Comparison of ENCODE assay signal across 16 mouse cellular contexts in genomic region chr5:35690485-35691165, GRCm38 (mm10). TPM values are rescaled to one million over a fixed set of nuclear protein-coding genes. Genes with fewer than 3 reads are reported as not detected.
A peak's percentile ranks its signal among the peaks of the same experiment; 100 is the strongest.
DNase-seq lines count a peak whose midpoint lies in the region; ATAC-seq and TF ChIP-seq lines count a peak whose summit lies in the region.
"Had no signal": no experiment of that assay in that cellular context is flagged by ENCODE, and none has a peak within 500 bp of the region (broad histone marks: within the 10 kb centered on the region; RNA-seq: fewer than 3 reads in every experiment).

No protein-coding gene starts in this region.

- intact Hi-C loops in gastrocnemius, postnatal 36 days (cut with DNase I): no loop called here

- no peak overlapping the region for H3K4me3 ChIP-seq in intestine, embryonic 15.5 days (replicated peaks)
- H3K4me3 ChIP-seq in intestine, postnatal 0 days (ENCODE audit: low read depth, low read length): no peak overlapping the region
- H3K4me3 ChIP-seq: erythroblast, embryonic 14.5 days; kidney, embryonic 15.5 days; left cerebral cortex, adult 2 months had no signal

- no peak overlapping the region for H3K9ac ChIP-seq in intestine, embryonic 15.5 days
- no peak overlapping the region for H3K9ac ChIP-seq in intestine, postnatal 0 days (ENCODE audit: low read depth, low read length)
- H3K9ac ChIP-seq: kidney, embryonic 15.5 days had no signal

- no peak for TF ChIP-seq CTCF in intestine, postnatal 0 days (IDR thresholded peaks at IDR 0.05; ENCODE audit: low read depth)

- H3K4me2 ChIP-seq in intestine, embryonic 15.5 days (replicated peaks): no peak overlapping the region
- no peak overlapping the region for H3K4me2 ChIP-seq in intestine, postnatal 0 days (replicated peaks; ENCODE audit: low read depth)
- H3K4me2 ChIP-seq: kidney, embryonic 15.5 days; midbrain, embryonic 11.5 days had no signal

- 0 out of 2 replicates have a peak overlapping the region, but pooled peaks have one; percentile 36 for H3K27ac ChIP-seq in intestine, embryonic 15.5 days
- no peak overlapping the region for H3K27ac ChIP-seq in intestine, postnatal 0 days (ENCODE audit: low read depth, low read length)
- H3K27ac ChIP-seq: left cerebral cortex, adult 2 months had no signal

- no peak for ATAC-seq in intestine, embryonic 15.5 days
- no peak for ATAC-seq in intestine, postnatal 0 days

- peaks cover 22% of the 10 kb centered on the region for H3K4me1 ChIP-seq in intestine, embryonic 15.5 days (replicated peaks)
- no peaks in the 10 kb centered on the region for H3K4me1 ChIP-seq in intestine, postnatal 0 days (replicated peaks; ENCODE audit: control insufficient read depth, insufficient read depth, low read length)

- H3K36me3 ChIP-seq in intestine, embryonic 15.5 days: no peaks in the 10 kb centered on the region
- H3K36me3 ChIP-seq in intestine, postnatal 0 days (ENCODE audit: control insufficient read depth, insufficient read depth): no peaks in the 10 kb centered on the region
- H3K36me3 ChIP-seq: kidney, embryonic 15.5 days had no signal

- 87% methylated on average over 8 of the region's 8 CpGs for WGBS in intestine, embryonic 15.5 days
- WGBS in intestine, postnatal 0 days: 80% methylated on average over 8 of the region's 8 CpGs

- no peaks in the 10 kb centered on the region for H3K9me3 ChIP-seq in intestine, embryonic 15.5 days
- no peaks in the 10 kb centered on the region for H3K9me3 ChIP-seq in intestine, postnatal 0 days (ENCODE audit: control insufficient read depth)
- H3K9me3 ChIP-seq: kidney, embryonic 15.5 days had no signal

- H3K27me3 ChIP-seq in intestine, embryonic 15.5 days (replicated peaks): no peaks in the 10 kb centered on the region
- H3K27me3 ChIP-seq in intestine, postnatal 0 days (replicated peaks; ENCODE audit: control insufficient read depth, insufficient read depth, low read length): no peaks in the 10 kb centered on the region; the same call in 1 of the 2 replicates
- H3K27me3 ChIP-seq: kidney, embryonic 15.5 days had no signal

- DNase-seq in gastrocnemius, adult 18-20 months (ENCODE audit: low spot score): peak; percentile 67
- no peak for DNase-seq in gastrocnemius, postnatal 36 days
- peak; percentile 89 for DNase-seq in adrenal gland, adult 2 months
- DNase-seq in gastrocnemius, postnatal 10 days: peak; percentile 39
- no peak for DNase-seq in spleen, postnatal 14 days (ENCODE audit: low spot score in 2 of 2)
- DNase-seq: liver; lung, postnatal 14 days; thymus, adult 2 months had no signal

RNA-seq across cellular contexts. Expression of gene Htra3, which starts 11.0 kb away (rescaled TPM):
- 10 to 100 TPM; 28.4 to 34.8 TPM for total RNA-seq in gastrocnemius, adult 18-20 months (2021)
- 10 to 100 TPM; 39.4 to 40.5 TPM for total RNA-seq in gastrocnemius, postnatal 36 days (2021)
- 47.2 and 48.2 TPM in 2 replicates for polyA plus RNA-seq in intestine, embryonic 15.5 days (2015; fragmentation: Nextera tagmentation; extraction: Ambion mirVana)
- 24.5 and 25.5 TPM in 2 replicates for polyA plus RNA-seq in intestine, postnatal 0 days (2015; fragmentation: Nextera tagmentation; extraction: Ambion mirVana)
- 10 to 100 TPM; 23.8 to 58.0 TPM for total RNA-seq in adrenal gland, adult 2 months (2021)
- 162 and 311 TPM in 2 replicates for polyA plus RNA-seq in adrenal gland, adult 2 months (2012; rRNA removed)
- 10 to 100 TPM; 48.0 to 61.7 TPM for total RNA-seq in gastrocnemius, postnatal 10 days (2021)
- total RNA-seq: MEL; neutrophil, adult 5-6 weeks had no signal
- polyA plus RNA-seq: erythroblast, embryonic 14.5 days had no signal

RNA-seq across cellular contexts. Expression of gene Sh3tc1, which starts 49.2 kb away (rescaled TPM):
- total RNA-seq in gastrocnemius, adult 18-20 months (2021): 1 to 10 TPM; 2.1 to 3.9 TPM
- 1 to 10 TPM; 2.0 to 3.2 TPM for total RNA-seq in gastrocnemius, postnatal 36 days (2021)
- 16.0 and 17.8 TPM in 2 replicates for polyA plus RNA-seq in intestine, embryonic 15.5 days (2015; fragmentation: Nextera tagmentation; extraction: Ambion mirVana)
- polyA plus RNA-seq in intestine, postnatal 0 days (2015; fragmentation: Nextera tagmentation; extraction: Ambion mirVana): 18.3 and 18.7 TPM in 2 replicates
- total RNA-seq in adrenal gland, adult 2 months (2021): 10 to 100 TPM; 22.2 to 25.8 TPM
- 27.7 and 28.0 TPM in 2 replicates for polyA plus RNA-seq in adrenal gland, adult 2 months (2012; rRNA removed)
- total RNA-seq in gastrocnemius, postnatal 10 days (2021): 1 to 10 TPM; 3.7 to 5.2 TPM
- total RNA-seq: MEL had no signal

Comparison
In these comparisons a context has a peak if more than half of its experiments do, and no peak if none do; other contexts are left out.
1. DNase-seq: peak in gastrocnemius, adult 18-20 months (single experiment), adrenal gland, adult 2 months (single experiment) and gastrocnemius, postnatal 10 days (single experiment); none in gastrocnemius, postnatal 36 days (0 of 2) and spleen, postnatal 14 days (0 of 2).